Mouse (Mus musculus): ENCODE data around the gene Rph3a.
"Not testable (repeated sequence)": the region's sequence is repeated elsewhere in the genome, so short reads cannot be mapped to it uniquely, and the experiment has no call there.

Rph3a gene

DNA sequence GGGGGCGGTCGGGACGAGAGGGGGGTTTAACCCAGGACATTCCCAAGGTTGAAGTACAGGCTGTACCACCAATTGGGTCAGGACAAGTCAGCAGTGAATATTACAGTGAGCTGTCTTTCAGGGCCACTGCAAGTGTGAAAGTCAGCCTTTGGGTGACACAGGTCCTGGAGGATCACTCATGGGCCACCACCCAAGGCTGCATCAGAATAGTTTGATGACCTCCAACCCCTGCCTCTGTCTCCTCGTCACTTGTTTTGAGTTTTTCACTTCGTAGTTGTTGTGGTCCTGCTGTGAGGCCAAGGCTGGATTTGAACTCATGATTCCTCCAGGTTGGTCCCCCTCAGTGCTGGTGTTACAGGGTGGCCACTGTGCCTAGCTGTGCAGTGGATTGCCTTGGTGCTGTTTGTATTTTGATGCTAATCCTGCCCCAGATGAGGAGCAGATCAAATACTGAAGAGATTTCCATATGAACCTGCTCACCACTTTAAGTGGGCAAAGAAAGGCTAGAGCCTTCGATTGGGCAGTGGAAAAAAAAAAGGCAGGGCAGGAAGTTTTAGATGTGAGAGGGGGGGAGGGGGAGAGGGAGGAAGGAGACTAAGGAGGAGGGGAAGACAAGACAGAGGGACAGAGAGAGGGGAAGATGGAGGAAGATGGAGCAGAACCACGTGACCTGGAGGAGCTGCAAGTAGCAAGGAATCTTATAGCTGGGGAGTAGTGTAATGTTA is 101.5 kb downstream of the Rph3a start:
- no peak for DNase-seq (ENCODE audit: low spot score in 2 of 2)

DNA sequence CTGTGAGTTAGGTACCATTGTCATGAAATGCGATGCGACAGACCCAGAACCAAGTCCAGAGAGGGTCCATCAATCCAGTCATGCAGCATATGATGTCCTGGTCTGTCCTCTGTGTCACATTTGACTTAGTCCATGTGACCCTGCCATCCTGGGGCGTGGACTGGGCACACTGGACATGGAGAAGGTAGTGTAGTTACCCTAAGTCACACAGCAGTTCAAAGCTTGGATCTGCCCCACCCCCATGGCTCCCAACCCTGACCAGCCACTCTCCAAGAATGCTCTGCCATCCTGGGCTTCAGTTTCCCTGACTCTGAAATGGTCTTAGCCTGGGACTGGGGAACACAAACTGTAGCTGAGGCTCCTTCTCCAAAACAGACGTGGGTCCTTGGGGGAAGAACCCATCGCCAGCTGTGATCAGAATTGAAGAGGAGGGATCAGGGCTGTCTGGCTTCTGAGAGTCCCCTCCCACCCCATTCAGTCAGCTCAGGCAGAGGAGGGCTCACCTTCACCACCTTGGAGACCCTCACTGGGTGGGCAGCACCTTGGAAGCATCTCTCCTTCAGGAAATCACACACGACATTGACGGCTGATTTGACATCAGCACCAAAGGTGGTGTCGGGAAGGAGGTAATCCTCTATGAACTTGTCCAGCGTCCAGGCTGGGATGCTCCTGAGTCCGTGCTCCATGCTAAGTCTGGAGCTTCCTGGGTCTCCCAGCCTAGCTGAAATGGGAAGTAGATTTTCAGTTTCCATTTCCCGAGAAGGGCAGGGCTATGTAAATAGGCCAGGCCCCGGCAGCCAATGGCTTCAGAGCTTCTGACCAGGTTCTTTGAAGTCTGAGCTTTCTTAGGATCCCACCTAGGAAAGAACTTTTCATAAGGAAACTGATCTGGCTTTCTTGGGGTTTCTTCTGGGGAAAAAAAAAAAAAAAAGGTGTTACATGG is 102.8 kb downstream of the Rph3a start, which contains the start of gene Oas1a:
Gene Oas1a, minus strand, starts transcription at position 731 of the 943 bp plus-strand sequence.
- DNase-seq (ENCODE audit: low spot score in 2 of 2): not testable (repeated sequence)

DNA sequence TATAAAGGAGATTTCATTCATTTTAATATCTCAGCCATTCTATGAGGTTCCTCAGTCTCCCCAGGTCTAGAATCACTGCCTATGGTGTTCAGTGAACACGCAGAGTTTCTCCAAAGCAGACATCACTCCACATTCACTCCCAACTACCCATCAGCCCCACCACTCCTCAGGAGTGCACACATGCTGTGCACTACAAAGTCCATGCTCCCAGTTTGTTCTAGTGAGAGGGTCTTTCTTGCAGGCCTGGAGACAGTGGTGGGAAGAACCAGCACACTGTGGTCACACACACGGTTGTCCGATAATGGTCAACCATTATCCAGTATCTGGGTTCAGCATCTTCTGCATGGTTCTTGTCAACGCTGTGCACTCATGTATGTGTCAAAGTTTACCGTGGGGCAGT is 107.8 kb downstream of the Rph3a start:
- DNase-seq (ENCODE audit: low spot score in 2 of 2): no peak

DNA sequence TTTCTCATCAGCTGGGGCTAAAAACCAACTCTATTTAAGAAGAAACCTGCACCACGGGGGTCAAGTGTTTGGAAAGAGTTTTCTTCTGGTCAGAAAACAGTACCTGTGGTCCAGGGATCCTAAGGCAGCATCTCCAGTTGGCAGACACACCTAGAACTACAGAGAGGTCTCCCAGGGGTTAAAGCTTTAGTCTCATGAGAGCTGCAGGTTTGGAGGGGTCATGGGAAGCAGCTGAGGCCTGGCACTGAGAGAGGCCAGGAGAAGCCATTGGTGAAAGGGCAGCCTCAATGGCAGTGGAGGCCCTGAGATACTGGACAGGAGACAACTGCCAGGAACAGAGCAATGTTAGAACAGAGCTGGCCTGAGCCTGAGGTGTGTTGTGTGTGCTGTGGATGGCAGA is 109.2 kb downstream of the Rph3a start:
- DNase-seq (ENCODE audit: low spot score in 2 of 2): no peak

DNA sequence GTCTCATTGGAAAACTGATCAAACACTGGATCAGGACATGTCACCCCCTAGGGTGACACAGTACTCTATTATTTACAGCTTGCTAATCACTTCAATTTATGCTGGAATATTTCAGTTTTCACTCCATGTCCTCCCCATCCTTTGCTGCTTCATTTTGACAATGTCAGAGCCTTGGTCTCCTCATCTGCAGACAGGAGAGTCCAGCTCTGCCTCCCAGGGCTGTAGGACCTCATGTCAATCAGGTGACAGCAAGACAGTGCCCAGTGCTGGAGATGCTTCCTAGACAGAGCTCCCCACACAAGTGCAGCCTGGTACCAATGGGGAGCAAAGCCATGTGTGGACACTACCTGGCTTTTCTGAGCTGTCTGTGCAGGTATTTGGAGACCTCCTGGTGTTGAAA is 111.2 kb downstream of the Rph3a start:
- DNase-seq (ENCODE audit: low spot score in 2 of 2): no peak

DNA sequence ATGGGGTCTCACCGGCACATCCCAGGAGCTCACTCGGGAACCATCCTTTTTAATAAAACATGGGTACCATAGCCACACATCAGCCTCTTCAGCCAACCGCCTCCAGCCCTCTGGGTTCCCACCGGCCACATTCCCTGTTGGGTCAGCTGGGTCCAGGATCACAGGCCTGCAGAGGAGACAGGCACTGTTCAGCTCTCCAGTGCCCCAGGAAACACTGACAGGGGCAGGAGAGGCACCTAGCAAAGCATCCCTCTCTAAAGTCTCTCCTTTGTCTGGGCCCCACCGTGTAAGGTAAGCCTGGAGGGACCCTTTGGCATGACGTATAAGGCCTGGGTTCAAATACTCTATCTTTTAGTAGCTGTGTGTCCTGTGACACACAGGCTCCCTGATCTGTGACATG is 111.6 kb downstream of the Rph3a start:
- no peak for DNase-seq (ENCODE audit: low spot score in 2 of 2)

DNA sequence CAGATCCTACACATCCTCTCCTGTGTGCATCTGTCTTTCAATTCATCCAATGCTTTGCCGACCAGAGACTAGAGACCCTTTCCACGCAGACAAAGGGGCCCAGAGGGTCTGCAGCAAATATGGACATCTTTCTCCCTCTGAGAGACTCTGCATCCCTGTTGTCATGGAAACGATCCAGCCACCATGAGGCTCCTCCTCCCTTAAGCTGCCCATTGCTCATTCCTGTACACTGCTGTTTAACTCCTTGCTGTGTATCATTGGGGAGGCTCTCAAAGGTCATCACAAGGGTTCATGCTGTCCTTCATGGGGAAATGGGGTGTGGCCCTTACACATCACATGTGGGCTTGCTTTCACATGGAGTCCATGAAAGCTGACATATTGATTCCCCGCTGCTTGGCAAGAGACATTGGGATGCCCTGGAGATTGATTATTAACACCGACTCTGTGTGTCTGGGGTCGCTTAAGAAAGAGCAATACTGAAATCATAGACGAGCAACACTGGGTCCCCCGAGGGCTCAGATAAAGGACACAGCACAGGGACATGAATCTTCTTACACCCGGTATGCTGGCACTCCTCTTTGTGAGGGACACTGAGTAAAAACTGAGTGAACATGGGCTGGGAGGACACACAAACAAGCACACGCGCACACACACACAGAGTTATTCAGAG is 114.5 kb downstream of the Rph3a start:
- DNase-seq (ENCODE audit: low spot score in 2 of 2): no peak

DNA sequence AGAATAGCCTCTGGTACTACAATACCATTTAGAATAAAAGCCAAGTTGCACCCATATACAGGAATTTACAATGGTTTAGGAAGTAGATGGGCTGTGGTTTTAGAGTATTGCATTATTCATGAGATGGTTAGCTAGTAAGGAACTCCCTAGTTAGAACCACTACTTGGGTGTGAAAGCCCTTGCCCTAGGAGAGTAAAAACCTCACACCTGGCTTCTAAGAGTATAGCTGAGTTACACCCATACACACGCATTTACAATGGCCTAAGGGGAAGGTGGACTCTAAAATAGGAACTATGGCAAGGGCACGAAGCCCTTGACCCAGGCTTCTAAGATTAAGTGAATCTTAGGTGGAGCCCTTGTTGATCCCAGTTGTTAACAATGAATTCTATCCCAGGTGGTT is 115.2 kb downstream of the Rph3a start:
- DNase-seq (ENCODE audit: low spot score in 2 of 2): not testable (repeated sequence)

DNA sequence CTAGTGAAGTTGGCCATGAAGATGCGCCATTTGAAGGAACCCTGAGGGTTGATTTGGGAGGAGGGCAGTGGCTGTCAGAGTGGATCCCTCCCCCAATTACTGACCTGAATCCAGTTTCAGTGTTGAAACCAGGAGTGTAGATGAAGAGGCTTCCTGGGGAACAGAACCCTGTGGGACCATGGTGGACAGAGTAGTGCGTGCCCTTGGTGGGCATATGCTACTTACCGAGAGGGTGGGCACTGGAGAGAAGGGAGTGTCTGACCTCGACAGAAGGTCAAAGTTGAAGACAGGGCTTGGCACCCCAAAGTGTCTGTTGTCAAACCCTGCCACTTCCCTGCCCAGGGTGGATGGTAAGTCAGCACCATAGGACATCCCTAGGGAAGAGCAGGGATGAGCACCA is 116.0 kb downstream of the Rph3a start:
- DNase-seq (ENCODE audit: low spot score in 2 of 2): not testable (repeated sequence)

DNA sequence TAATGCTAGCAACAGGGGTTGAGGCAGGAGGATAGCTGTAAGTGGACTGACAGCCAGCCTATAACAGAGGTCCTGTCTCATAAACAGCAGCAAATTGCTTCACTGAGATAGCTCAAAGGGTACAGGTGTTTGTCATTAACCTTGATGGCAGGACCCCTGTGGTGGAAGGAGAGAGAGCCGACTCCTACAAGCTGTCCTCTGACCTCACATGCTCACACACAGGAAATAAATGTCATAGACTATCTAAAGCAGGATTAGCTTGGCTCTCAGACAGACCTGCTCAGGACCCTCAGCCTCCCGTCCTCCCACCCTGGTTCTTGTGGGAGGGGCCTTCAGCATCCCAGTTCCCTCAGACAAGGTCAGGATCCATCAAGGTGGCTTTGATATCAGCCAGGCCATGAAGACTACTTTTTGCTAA is 117.6 kb downstream of the Rph3a start:
- DNase-seq (ENCODE audit: low spot score in 2 of 2): no peak

DNA sequence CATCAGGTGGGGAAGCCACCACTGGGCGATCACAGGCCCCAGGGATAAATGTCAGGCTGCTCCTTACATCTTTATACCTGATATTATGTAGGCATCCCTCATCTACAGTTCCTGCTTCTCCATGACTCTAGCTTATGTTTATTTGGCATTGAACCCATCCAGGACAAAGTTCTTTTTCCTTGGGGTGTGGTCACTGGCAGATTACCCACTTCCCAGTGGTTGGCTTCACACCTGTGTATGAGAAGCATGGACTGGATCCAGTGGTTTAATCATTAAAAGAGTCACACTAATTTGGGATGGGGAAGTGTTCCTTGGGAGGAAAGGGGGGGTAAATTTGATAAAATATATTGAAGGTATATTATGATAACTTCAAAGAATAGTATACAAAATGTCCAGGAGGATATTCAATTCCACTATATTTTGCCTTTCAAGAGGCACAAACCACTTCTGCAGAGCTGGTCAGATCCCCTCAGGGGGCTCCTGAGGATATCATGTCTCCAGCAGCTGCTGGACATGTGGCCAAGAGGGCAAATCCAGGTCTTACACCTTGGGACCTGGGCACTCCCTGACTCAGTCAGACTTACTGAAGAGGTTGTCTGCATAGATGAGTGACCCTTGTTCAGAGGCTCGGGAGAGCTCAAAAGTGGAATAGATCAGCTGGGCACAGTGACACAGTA is 118.2 kb downstream of the Rph3a start:
- not testable (repeated sequence) for DNase-seq (ENCODE audit: low spot score in 2 of 2)

DNA sequence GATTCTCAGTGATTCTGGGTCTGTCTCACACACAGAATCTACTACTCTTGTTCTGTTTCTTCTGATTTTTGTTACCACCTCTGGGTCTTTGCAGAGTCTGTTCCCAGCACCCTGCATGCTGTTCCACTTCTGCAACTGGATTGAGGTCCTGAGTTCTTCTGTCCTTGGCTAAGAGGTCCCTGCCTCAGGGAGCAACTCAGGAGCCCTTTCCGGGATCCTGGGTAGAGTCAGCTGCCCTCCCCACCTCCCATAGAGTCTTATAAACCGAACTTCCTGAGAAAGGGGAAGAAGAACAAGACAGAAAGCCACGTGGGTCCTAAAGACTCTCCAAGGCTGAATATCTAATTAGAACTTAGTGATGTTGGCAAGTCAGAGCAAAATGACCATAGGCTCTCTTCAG is 118.9 kb downstream of the Rph3a start:
- no peak for DNase-seq (ENCODE audit: low spot score in 2 of 2)

Measured in spleen, postnatal 36 days (tissue).